Mouse (Mus musculus): ENCODE measurements around the gene Rcn3. TPM values are rescaled to one million over a fixed set of nuclear protein-coding genes. Genes with fewer than 3 reads are reported as not detected.
"Not testable (repeated sequence)": the region's sequence is repeated elsewhere in the genome, so short reads cannot be mapped to it uniquely, and the experiment has no call there.

The Rcn3 gene
- total RNA-seq, 2 experiments from 2014 or later = 103 to 148 TPM

DNA sequence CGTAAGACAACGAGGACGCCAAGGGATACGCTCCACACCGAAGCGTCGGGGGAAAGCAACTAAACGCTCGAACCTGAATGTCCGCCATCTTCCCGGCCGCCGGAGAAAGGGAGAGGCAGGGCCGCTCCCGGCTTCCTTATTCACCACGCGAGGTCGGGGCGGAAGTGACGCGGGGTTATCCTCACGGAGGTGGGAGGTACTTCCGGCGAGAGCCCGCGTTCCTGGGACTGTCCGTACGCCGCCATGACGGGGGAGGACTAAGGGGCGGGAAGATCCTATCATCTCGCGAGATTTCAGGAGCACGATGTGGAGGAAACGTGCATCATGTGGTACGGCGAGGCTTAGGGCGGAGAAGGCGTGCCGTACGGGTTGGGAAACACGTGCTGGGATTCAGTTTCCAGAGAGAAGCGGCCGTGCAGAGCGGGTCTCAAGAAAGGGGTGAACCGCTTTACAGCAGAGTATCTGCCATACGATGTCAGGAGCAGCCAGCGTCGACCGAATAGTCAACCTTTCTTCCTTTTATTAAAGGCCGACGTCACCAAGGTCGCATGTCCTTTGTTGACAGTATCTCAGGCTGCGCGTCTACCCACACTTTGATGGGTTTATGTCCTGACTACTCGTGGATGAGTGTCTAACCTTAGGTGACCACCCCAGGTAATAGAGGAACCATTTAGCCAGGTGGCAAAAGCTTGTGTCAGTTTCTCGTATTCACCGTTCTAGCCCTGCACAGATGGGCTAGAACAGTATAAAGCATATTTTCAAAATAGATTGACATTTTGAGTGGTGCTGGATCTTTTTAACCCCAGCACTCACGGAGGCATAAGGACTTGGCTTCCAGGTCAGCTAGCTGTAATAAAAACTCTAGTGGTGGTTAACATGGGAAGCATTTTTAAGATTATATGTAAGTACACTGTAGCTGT lies 32.5 kb upstream of the Rcn3 start, which contains the start of gene Rps11:
TSS of gene Rps11 (minus strand) at position 216 of the 920 bp plus-strand sequence.
- DNase-seq = peak; percentile 97

DNA sequence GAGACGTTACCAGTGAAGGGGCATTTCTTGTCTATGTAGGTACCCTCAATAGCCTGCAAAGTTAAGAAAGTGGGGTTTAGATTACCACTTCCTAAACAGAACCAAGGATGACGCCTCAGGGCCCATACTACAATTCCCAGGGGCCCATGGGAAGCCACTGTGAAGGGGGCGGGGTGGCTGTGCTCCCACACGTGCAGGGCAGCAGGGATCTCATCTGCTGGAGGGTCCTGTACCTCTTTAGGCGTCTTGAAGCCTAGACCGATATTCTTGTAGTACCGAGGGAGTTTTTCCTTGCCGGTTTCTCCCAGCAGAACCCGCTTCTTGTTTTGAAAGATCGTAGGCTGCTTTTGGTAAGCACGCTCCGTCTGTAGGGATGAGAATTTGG lies 31.2 kb upstream of the Rcn3 start:
- DNase-seq = no peak

DNA sequence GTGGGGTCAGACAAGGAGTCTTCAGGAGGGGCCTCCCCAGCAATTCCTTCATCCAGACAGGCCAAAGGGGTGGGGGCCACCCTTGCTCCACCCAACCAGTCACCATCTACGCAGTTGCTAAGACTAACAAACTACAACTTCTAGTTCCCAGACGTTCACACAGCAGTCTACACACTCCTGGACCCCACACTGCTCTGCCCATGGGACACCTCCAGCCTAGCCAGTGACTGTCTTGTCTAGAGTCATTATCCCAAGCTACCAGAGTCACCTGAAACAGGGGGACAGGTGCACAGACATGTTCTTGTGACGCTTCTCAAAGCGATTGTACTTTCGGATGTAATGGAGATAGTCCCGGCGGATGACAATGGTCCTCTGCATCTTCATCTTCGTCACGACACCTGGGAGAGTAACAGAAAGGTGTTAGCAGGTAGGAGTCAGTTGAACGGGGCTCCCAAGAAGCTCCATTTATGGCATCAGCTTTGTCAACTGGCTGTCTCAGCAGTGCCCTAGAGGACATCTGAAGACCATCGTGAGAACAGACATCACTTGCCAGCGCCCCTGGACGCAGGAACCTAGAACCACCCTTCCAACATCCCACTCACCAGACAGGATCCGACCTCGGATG lies 30.7 kb upstream of the Rcn3 start:
- DNase-seq = no peak

DNA sequence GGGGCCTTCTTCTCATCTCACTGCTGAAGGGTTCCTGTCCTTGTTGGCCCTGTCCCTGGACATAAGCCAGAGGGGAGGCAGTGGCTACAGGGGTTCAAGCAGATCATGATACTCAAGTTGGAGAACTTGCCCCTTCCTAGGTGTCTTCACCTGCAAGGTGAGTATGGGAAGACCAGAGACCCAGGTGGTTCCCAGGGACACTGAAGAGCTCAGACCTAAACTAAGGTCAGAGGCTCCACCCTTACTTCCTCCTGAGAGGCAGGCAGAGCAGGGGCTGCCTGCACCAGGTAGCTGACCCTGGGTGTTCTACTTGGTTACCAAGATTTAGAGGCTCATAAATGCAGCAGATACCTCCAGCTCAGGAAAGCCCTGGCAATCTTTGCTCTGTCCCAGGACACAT lies 29.9 kb upstream of the Rcn3 start:
- DNase-seq = no peak

DNA sequence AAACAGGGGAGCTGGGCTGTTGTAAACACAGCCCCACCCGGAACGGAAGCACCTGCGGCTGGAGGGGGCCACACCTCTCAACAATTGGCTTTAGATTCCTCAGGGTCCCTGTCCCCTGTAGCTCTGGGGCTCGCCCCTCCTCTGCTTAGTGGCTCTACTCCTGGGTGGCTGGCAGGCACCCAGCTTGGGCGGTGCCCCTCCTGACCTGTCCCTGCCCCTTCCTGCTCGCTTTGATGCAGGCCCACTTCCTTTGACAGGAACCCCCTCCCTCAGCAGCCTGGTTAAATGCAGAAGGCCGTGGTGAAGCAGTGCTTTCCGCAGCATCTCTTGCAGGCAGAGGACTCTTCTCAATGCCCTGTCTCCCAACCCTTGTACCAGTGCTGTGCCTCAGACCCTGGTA lies 29.4 kb upstream of the Rcn3 start:
- DNase-seq = no peak

DNA sequence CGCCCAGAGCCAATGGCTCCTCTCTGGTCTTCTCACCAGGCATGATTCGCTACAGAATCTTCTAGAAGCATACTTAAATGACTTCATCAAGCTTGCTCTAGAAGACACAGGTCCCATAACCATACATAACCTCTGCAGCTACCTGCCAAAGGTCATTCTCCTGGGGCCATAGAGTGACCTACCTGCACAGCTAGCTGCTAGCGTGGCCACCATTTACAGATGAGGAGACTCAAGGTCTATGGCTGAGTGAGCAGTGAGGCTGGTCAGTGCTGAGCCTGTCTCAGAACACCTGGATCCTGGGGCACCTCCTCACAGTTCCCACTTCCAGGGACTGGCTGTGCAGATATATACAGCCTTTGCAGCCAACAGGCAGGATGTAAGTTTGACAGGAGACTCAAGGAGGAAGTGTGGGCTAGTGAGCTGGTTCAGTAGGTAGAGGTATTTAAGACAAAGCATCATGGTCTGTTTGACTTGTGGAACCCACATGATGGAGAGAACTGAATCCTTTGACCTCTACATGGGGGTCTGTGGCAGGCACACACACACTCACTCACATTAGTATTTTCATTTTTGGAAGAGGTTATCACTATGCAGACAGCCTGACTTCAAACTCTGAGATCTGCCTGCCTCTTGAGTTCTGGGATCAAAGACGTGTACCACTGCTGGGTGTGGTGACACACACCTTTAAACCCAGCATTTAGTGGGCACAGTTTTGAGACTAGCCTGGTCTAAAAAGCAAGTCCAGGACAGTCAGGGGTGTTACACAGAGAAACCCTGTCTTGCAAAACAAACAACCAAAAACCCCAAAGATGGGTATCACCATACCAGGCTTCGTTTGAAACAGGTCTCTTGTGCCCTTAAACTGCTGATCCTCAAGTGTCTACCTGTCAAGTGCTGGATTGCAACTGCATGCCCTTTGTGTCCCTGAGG lies 28.0 kb upstream of the Rcn3 start:
- DNase-seq = no peak

DNA sequence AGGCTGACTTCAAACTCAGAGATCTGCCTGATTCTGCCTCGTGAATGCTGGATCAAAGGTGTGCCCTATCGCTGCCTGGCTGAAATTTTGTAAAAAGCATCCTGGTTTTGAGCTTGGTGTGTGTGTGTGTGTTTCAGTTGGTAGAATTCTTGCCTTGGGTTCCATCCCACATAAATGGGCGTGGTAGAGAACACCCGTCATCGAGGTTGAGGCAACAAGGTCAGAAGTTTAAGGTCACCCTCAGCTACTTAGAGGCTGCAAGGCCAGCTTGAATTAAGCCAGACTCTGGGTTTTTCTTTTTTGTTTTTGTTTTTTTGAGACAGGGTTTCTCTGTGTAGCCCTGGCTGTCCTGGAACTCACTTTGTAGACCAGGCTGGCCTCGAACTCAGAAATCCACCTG lies 26.3 kb upstream of the Rcn3 start:
- no peak for DNase-seq

DNA sequence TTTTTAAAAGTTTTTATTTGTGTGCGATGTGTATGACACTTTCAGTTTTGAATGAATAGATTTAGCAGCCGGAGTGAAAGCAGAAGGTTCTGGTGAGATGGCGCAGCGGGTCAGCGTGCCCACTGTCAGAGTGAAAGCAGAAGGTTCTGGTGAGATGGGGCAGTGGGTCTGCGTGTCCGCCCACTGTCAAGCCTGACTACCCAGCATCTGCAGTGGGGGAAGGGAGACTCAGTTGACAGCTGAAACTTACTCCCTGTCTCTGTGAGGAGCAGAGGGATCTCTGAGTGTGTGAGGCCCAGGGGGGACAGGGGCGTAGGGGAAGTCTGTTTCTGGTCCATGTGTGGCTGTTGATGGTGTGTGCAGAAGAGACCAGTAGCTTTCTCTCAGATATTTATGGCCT lies 25.5 kb upstream of the Rcn3 start:
- no peak for DNase-seq

DNA sequence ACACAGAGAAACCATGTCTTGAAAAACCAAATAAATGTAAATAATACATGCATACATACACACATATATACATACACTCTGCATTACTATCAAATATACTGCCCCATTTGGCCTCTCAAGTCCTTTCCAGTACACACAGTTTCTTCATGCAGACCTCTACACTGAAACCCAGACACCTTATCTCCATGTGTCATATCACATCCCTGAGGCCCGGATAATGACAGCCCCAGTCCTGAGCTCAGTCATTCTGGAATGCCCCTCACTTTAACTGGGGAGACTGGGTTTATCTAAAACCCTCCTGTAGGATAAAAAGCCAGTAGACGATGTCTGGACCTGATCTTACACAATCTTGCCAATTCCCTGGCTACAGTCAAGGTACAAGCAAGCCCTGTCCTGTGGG lies 21.5 kb upstream of the Rcn3 start:
- no peak for DNase-seq

DNA sequence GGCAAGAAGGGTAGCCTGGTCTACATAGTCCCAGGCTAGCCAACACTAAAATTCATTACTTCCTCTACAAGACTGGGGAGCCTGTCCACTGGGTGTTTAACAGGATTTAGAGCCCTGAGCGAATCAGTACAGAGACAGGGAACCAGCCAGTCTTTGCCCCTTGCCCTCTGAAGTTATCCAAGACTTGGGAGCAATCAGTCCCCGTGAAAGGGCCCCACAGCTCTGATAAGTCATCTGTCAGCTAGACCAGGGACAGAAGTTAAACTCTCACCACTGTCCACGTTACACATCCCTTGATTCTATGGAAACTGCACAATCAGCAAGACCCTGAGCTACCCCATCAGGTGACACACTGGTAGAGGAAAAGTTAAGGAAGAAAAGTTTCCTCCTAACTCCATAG lies 20.5 kb upstream of the Rcn3 start:
- DNase-seq = no peak

DNA sequence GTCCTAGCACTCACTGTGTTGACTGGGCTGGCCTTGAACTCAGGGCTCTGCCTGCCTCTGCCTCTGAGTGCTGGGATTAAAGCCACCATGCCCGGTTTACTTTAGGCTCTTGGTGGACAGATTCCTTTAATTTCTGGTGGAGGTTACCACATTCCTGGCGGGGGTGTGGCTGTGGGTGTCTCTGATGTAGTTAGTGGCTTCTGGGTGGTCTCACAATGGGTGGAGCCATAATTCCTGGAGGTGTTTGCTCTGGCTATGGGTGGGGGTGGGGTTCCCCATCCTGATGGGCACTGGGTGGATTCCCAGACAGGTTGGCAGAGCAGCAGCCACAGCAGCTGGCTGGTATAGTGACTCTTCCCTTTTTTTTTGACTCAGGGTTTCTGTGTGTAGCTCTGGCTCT lies 19.9 kb upstream of the Rcn3 start:
- no peak for DNase-seq

DNA sequence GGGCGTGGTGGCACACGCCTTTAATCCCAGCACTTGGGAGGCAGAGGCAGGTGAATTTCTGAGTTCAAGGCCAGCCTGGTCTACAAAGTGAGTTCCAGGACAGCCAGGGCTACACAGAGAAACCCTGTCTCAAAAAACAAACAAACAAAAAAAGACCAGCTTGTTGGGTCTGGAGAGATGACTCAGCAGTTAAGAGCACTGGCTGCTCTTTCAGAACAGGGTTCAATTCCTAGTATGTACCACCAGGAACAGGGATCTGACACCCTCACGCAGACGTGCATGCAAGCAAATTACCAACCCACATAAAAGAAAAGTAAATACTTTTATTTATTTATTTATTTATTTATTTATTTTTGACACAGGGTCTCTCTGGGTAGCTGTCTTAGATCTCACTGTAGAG lies 18.1 kb upstream of the Rcn3 start:
- not testable (repeated sequence) for DNase-seq

DNA sequence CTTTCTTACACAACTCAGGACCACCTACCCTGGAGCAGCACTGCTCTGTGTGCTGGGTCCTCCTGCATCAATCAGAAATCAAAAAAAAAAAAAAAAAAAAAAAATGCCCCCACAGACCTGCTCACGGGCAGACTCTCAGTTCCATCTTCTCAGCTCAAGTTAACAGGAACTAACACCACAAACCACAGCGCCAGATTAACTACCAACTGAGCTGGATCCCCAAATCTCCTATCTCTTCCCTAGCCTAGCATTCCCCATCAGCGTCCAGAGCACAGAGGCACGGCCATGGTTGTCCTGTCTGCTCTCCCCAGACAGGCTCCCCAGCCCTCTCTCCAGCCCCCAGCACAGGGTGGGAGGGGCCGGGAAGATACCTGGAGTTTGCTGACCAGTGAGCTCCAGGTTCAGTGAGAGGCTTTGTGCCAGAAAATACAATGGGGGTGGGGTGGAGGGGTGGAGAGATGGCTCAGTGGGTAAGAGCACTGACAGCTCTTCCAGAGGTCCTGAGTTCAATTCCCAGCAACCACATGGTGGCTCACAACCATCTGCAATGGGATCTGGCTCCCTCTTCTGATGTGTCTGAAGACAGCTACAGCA lies 15.1 kb upstream of the Rcn3 start:
- DNase-seq = no peak

DNA sequence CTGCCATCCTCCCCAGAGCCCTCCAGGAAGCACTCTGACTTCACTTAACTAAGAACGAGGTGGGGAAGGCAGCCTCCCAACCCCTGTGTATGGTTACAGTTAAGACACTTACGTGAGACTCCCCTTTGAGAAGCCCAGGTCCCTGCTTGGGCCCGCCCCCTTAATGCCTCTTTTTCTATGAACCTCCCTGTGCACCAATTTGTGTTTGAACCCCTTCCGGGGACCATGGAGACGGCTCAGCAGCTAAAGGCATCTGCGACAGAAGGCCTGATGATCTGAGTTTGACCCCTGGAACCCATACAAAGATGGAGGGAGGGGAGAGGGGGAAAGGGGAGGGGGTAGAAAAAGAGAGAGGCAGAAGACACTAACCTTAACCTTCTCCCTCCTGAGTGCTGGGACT lies 14.4 kb upstream of the Rcn3 start:
- no peak for DNase-seq

DNA sequence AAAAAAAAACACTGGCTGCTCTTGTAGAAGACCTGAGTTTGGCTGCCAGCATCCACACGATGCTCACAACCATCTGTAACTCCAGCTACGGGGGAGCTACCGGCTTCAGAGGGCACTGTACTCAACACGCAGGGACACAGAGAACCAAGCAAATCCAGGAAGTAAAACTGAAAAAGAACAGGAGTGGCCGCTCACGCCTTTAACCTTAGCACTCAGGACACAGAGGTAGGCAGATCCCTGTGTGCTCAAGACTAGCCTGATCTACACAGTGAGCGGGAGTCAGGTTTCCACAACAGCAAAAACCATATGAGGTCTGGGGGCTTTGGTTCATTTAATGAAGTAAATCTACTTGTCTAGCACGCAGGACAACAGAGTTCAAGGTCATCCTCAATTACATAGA lies 13.5 kb upstream of the Rcn3 start:
- no peak for DNase-seq

DNA sequence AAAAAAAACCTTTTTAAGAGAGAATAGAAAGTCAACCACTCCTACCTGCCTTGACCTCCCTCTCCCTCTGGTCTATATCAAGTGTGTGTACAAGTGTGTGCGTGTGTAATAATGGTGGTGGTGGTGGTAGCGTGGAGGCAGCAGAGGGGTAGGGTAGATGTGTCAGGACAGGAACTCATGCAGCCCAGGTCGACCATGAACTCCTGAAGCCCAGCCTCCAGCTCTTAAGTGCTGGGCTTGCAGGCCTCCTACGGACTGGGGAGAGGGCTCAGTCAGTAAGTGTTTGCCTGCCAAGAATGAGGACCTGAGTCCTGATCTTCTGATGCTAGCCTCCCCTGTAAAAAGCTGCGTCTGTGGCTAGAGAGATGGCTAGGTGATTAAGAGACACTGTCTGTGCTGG lies 12.9 kb upstream of the Rcn3 start:
- DNase-seq = no peak

DNA sequence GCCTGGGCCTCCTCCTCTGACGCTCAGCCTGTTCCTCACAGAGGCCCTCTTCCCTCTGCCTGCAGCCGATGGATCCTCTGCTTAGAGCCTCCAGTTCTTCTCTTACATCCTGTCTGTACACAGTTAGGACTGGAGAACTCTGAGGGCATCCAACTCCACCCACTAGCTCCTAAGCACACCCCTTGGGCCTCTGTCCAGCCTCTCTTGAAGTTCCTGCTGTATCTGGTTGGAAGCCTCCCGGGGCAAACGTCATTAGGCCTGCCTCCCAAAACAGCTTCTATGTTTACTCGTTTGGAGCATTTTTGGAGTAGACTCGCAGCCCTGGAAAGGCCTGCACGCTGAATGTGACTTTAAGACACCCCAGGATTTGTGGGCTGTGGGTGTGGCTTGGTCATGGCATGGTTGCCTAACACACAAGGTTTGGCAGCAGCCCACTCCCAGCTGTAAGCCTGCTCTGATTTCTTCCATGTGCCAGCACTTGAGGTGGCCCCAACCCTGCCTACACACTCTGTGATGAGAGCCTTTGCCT lies 11.7 kb upstream of the Rcn3 start, which contains the start of gene Fcgrt:
TSS of gene Fcgrt (minus strand) at position 200 of the 529 bp plus-strand sequence.
- peak; percentile 89 for DNase-seq

DNA sequence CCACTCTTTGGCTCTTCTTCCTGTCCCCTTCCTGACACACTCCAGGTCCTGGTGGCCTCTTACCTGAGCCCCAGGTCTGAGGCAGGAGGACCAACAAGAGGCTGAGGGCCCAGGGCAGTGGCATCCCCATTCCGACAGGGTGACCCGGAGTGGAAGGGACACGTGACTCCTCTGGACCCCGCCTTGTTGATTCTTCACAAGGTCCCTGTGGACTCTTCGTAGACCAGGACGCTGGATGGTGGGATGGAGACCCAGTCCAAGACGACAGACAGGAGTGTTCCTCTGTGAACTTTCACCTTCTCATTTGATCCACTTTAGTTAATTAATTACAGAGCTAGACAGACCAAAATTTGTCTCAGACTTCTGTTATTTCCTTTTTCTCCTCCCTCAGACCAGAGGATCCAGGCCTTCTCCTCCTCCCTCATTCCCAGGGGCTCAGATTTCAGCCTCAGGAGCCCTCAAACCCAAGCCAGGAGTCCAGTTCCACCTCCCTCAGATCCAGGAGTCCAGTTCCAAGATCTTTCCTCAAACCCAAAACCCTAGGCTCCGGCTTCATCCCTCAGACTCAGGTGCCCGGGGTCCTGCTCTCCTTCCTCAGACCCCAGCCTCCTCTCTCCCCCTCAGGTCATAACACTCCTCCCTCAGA lies 11.0 kb upstream of the Rcn3 start:
- DNase-seq = no peak

DNA sequence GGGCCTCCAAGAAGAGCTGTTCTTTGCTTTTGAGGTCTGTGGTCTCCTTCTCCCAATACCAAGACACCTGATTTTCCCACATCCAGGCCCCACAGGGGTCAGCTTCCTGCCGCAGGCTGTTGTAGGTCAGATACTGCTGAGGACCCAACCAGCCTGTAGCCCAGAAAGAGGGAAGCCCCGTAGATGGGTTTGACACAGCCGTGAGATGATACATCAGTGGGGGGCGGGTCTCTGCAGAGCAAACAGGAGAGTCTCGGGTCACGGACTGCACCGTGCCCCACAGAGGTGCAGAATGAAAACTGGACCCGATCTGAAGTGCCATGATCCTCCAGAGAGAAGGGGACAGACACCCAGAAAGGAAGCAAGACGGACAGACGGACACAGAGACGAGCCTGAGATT lies 10.4 kb upstream of the Rcn3 start:
- DNase-seq = no peak

DNA sequence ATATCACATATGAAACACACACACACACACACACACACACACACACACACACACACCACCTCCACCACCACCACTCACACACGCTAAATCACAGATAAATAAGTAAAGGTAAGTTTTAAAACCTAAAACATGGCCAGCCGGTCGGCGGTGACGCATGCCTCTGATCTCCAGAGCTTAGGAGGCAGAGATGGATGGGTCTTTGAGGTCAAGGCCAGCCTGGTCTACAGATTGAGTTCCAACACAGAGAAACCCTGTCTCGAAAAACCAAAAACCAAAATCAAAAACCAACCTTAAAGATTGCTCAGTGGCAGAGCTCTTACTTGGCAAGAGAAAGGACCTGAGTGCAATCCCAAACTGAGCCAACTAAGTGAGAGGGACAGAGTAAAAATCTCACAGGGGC lies 8.0 kb upstream of the Rcn3 start:
- no peak for DNase-seq

DNA sequence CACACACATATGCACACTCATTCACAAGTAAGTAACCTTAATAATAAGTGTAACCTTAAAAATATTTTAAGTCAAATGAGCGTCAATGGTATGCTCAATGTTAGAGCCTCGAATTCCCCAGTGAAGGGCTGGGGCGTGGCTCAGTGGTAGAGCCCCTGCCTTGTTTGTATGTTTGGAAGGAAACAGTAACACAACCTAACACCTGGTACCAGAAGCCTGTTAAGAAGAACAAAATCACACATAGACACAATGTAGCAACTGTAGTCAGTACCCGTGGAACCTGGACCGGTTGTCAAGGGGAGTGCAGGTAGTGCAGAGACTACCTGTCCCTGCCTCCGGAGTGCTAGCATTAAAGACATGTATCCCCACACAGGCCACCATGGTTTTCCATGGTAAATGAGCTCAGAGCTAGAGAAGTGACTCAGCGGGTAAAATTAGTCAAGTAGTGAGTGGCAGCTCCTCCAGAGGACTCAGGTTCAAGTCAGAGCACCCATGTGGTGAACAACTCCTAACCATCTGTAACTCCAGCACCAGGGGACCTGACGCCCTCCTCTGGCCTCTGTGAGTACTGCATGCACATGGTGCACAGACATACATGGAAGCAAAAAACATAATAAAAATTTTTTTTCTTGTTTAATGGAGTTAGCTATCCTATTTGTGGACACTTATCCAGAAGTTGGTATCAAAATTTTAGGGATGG lies 6.7 kb upstream of the Rcn3 start:
- no peak for DNase-seq

All from gastrocnemius, postnatal 10 days (tissue).